Mouse (Mus musculus): ENCODE results near the gene Taf1a.

DNA sequence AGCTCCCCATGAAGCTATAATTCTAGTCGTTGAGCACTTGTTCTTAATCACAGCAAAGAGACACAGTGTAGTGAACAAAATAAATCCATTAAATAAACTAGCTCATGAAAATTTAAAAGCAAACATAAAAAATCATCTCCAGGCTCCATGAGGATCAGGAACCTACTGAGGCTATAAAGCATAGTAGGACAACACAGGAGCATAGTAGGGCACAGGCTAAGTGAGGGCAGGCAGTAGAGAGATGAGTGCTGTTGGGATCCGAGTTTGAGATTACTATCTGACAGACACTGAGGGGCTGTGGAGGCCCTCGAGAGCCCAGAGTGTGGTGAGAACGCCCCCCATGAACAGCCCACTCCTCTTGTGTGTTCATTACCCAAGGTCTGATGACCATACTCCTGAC, 11.7 kb upstream of the Taf1a start:
- TF ChIP-seq CTCF (IDR thresholded peaks at IDR 0.05; ENCODE audit: extremely low read depth, insufficient read depth, insufficient read length, insufficient replicate concordance) (no peak), POLR2A (IDR thresholded peaks at IDR 0.05; ENCODE audit: low read depth, low read length) (no peak)
